Mouse (Mus musculus) hindbrain, embryonic 11.5 days (tissue): ENCODE measurements around the gene 2410002F23Rik. TPM values are rescaled to one million over a fixed set of nuclear protein-coding genes. Genes with fewer than 3 reads are reported as not detected.
"Not testable (repeated sequence)": the region's sequence is repeated elsewhere in the genome, so short reads cannot be mapped to it uniquely, and the experiment has no call there.

ENCODE experiments used
- ATAC-seq: fragments of 200-750 bp; cut with Nextera tagmentation; 2 replicates; pipeline ENCODE4 v1.8.0; 2017; ENCODE audit warnings: mild to moderate bottlenecking, moderate TSS enrichment, moderate library complexity; ENCODE audit not compliant: low FRiP score
- DNase-seq: peaks from one replicate; pipeline ENCODE4 v3.0.0-alpha.2; 2015; ENCODE audit warnings: low spot score
- H3K27ac ChIP-seq: fragments of 300-500 bp; sonication (generic); 2 replicates; pipeline ENCODE4 v1.5.1; 2014; ENCODE audit warnings: mild to moderate bottlenecking, low read depth, low read length
- H3K27me3 ChIP-seq: fragments of 300-500 bp; sonication (generic); 2 replicates; pipeline ENCODE4 v1.6.1; 2014; ENCODE audit warnings: mild to moderate bottlenecking, low read length, moderate library complexity, mixed read lengths; ENCODE audit not compliant: control insufficient read depth, insufficient read depth
- H3K36me3 ChIP-seq: fragments of 300-500 bp; sonication (generic); 2 replicates; pipeline ENCODE4 v1.6.1; 2014; ENCODE audit warnings: mild to moderate bottlenecking, low read length, moderate library complexity, mixed read lengths; ENCODE audit not compliant: control insufficient read depth, insufficient read depth
- H3K4me1 ChIP-seq: fragments of 300-500 bp; sonication (generic); replicated peaks from 2 replicates; pipeline ENCODE4 v1.6.1; 2014; ENCODE audit warnings: low read length, mixed read lengths; ENCODE audit not compliant: control insufficient read depth, insufficient read depth
- H3K4me2 ChIP-seq: fragments of 300-500 bp; sonication (generic); replicated peaks from 2 replicates; pipeline ENCODE4 v1.6.1; 2014; ENCODE audit warnings: mild to moderate bottlenecking, low read depth, low read length
- H3K4me3 ChIP-seq: fragments of 300-500 bp; sonication (generic); 2 replicates; pipeline ENCODE4 v1.5.1; 2014; ENCODE audit warnings: low read depth, low read length
- H3K9ac ChIP-seq: fragments of 300-500 bp; sonication (generic); 2 replicates; pipeline ENCODE4 v1.6.1; 2014; ENCODE audit warnings: low read depth, low read length
- H3K9me3 ChIP-seq: fragments of 300-500 bp; sonication (generic); 2 replicates; pipeline ENCODE4 v1.6.1; 2016; ENCODE audit warnings: low read length; ENCODE audit not compliant: control insufficient read depth
- WGBS: fragments of 180-500 bp; shearing (Covaris S2); extraction: QIAGEN DNeasy Blood & Tissue Kit; methylation state at CpG from one replicate; pipeline ENCODE4 v1.1.7; 2014; 5-methylcytosine and 5-hydroxymethylcytosine counted together
- polyA plus RNA-seq: library from polyadenylated mRNA; unstranded; fragments of >200 nt; fragmentation: Nextera tagmentation; extraction: Ambion mirVana; gene quantifications from 2 replicates; pipeline ENCODE4 v1.2.1, GENCODE M21; 2014

Gene 2410002F23Rik
- polyA plus RNA-seq: 97.1 and 113 TPM in 2 replicates

DNA sequence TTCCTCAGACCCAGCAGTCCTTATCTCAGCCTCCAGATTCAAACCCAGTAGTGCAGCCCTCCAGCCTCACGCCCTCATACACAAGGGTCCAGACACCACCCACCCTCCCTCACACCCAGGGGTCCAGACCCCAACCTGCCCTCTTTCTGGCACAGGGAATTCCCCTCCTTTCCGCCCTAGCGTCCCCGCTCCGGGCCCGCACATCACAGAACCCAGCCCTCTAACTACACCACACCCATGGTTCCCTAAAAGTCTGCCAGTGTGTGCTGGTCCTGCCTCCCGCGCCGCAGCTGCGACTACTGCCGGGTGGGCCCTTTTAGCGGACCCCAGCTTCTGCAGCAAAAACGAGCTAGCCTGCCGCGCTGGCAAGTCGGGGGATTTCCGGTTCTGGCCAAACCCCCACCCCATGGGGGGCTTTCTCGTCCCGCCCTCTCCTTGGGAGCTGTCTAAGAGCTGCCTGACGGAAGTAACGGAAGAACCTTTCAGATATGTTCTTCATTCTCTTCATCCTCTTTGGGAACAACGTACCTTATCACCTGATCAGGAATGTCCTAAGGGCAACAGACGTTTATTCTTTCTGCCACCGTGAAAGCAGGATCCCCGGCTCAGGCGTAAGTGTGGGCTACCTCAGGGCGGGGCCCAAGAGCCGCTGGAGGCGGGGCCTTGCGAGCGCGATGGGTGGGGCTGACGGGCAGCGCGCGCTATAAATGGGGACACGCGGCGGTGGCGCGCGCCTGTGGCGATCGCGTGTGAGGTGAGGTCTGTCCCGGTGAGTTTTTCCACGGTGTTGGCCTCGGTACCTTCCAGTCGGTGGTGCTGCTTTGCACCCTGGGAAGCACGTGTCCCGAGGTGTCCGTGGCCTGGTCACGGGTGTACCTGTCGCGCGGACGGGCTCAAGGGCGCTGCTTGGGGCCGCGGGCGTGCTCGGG, at the start of gene 2410002F23Rik, which contains the start of gene 1700028J19Rik:
TSS of gene 2410002F23Rik (plus strand) at position 668 of the 929 bp plus-strand sequence.
TSS of gene 1700028J19Rik (minus strand) at position 641 of the 929 bp plus-strand sequence.
- peak within 1 kb of the TSS; percentile 67 for H3K4me2 ChIP-seq
- peak within 1 kb of the TSS; percentile 74 for H3K27ac ChIP-seq
- H3K27me3 ChIP-seq: no peaks in the 10 kb centered on the region
- peaks cover 17% of the 10 kb centered on the region for H3K36me3 ChIP-seq
- H3K9me3 ChIP-seq: no peaks in the 10 kb centered on the region
- H3K4me3 ChIP-seq: peak within 1 kb of the TSS; percentile 82
- under 1% methylated on average over 62 of the region's 62 CpGs for WGBS
- DNase-seq: peak; percentile 92
- peaks cover 4% of the 10 kb centered on the region; the same call in 1 of the 2 replicates for H3K4me1 ChIP-seq
- peak within 1 kb of the TSS; percentile 86 for H3K9ac ChIP-seq
- ATAC-seq: peak; percentile 88

DNA sequence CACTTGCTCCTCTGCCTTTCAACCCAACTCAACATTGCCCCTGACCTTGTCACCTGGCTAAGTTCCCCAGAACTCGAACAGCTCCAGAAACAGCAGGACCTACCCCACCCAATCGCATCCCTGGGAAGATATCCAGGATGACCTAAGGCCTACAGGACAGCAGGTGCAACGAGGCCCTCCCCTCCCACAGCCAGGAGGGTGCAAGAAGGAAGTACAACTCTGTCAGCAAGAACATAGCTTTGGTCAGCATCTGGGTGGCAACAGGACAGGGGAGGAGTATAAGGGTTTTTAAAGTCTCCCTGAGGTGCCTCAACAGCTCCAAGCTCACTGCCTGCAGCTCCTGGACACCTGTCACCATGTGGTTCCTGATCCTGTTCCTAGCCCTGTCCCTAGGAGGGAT, 48.6 kb upstream of the 2410002F23Rik start, which contains the start of gene Klk1b3:
TSS of gene Klk1b3 (plus strand) at position 301 of the 400 bp plus-strand sequence.
- DNase-seq (no peak), ATAC-seq (no peak)

DNA sequence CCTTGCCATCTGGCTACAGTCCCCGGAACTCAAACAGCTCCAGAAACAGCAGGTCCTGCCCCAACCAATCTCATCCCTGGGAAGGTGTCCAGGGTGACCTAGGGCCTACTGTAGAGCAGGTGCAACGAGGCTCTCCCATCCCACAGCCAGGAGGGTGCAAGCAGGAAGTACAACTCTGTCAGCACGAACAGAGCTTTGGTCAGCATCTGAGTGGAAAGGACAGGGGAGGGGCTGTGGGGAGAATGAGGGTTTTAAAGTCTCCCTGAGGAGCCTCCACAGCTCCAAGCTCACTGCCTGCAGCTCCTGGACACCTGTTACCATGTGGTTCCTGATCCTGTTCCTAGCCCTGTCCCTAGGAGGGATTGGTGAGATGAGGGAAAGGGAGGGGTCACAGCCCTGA, 39.4 kb upstream of the 2410002F23Rik start, which contains the start of gene Klk1b4:
TSS of gene Klk1b4 (plus strand) at position 301 of the 400 bp plus-strand sequence.
- not testable (repeated sequence) for H3K9ac ChIP-seq, DNase-seq, H3K4me1 ChIP-seq, H3K36me3 ChIP-seq, H3K4me3 ChIP-seq, H3K27me3 ChIP-seq, H3K27ac ChIP-seq, ATAC-seq, H3K4me2 ChIP-seq, H3K9me3 ChIP-seq
- WGBS: 63% methylated on average over 3 of the region's 3 CpGs

More for the DNA sequence above, 48.6 kb upstream of the 2410002F23Rik start, which contains the start of gene Klk1b3:
- no peak within 1 kb of the TSS for H3K27ac ChIP-seq
- H3K4me2 ChIP-seq: no peak within 1 kb of the TSS
- no peaks in the 10 kb centered on the region for H3K27me3 ChIP-seq
- H3K4me3 ChIP-seq: no peak within 1 kb of the TSS
- WGBS: 74% methylated on average over 3 of the region's 3 CpGs
- no peaks in the 10 kb centered on the region for H3K4me1 ChIP-seq
- H3K36me3 ChIP-seq: no peaks in the 10 kb centered on the region
- H3K9me3 ChIP-seq: no peaks in the 10 kb centered on the region
- no peak within 1 kb of the TSS for H3K9ac ChIP-seq

DNA sequence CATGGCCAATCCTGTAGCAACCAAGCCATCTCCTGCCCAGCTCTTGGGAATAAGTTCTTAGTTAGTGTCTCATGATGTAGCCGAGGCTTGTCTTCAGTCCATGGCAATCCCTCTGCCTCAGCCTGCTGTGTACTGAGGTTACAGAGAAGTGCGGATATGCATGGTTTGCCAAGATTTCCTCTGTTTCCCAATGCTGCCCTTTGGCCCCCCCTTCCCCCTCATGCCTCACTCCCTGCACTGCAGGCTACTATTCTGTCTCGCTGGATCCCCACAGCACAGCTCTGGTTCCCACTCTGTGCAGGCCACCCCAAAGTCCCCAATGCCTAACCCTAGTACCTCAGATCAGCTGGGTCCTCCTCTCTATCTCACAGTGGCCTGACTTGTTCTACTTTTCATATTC, 38.2 kb upstream of the 2410002F23Rik start:
- Histone ChIP-seq H3K4me2 (no peak overlapping the region), H3K4me3 (no peak overlapping the region), H3K27ac (no peak overlapping the region), H3K4me1 (no peaks in the 10 kb centered on the region), H3K27me3 (no peaks in the 10 kb centered on the region), H3K36me3 (no peaks in the 10 kb centered on the region), H3K9me3 (no peaks in the 10 kb centered on the region), H3K9ac (no peak overlapping the region)
- ATAC-seq (no peak), DNase-seq (no peak)
- WGBS: 78% methylated on average over 3 of the region's 3 CpGs

DNA sequence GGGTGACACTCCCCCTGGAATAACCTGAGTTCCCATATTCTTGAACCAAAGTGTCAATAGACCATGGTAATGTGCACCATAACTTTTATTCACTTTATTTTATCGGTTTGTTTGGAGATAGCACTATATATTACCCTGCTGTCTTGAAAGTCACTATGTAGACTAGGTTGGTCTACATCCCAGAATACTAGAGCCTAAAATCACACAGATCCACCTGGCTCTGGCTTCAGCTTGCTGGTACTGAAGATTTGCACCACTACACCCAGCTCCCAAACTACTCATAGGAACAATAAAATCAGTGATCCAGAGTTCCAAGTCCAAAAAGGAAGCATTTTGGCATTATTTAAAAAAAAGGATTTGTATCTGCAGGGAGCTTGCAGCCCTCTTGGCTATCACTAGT, 30.9 kb upstream of the 2410002F23Rik start, which contains the start of gene Klk1b5:
TSS of gene Klk1b5 (plus strand) at position 301 of the 400 bp plus-strand sequence.
- WGBS: 76% methylated on average over 1 of the region's 1 CpGs
- Histone ChIP-seq H3K4me1 (no peaks in the 10 kb centered on the region), H3K27ac (no peak within 1 kb of the TSS), H3K27me3 (no peaks in the 10 kb centered on the region), H3K36me3 (no peaks in the 10 kb centered on the region), H3K4me3 (no peak within 1 kb of the TSS), H3K9ac (no peak within 1 kb of the TSS), H3K4me2 (no peak within 1 kb of the TSS), H3K9me3 (no peaks in the 10 kb centered on the region)
- ATAC-seq: no peak
- no peak for DNase-seq

DNA sequence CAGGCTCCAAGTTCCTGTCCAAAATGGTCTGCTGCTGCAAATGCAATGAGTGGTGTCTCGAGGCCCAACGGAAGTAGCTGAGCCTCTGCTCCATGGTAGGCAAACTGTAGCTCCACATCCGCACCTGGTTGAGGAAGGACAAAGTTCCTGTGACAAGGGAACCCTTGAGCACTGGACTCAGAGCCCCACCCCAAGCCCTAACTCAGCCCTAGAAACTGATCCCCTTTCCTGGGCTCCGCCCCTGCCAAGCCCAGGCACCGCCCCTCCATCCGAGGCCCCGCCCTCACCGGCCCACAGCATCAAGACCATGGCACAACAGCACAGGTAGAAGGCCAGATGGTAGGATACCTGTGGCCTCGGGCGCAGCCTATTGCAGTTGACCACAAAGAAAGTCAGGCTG, 24.9 kb upstream of the 2410002F23Rik start:
- not testable (repeated sequence) for ATAC-seq, DNase-seq, H3K4me1 ChIP-seq, H3K9ac ChIP-seq, H3K27me3 ChIP-seq, H3K27ac ChIP-seq, H3K4me2 ChIP-seq, H3K9me3 ChIP-seq, H3K4me3 ChIP-seq, H3K36me3 ChIP-seq
- 72% methylated on average over 8 of the region's 10 CpGs for WGBS

DNA sequence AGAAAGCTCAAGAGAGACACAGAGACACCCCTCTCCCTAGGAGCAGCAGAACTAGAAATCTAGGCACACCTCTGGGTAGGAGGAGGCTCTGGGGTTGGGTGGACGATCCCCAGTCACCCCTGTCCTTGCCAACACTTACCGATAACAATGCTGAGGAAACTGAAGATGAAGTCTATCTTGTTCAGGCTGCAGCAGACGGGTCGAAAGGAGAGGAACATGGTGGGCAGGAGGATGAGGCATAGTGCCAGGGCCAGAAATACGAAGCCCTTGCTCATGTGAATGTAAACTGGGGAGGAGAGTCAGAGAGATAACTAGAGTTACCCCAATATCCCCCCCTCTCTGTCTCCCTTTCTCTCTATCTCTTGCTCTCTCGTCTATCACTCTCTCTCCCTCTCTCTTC, 24.2 kb upstream of the 2410002F23Rik start:
- H3K4me3 ChIP-seq, ATAC-seq, H3K27ac ChIP-seq, H3K9me3 ChIP-seq, H3K36me3 ChIP-seq, H3K9ac ChIP-seq, H3K4me1 ChIP-seq, DNase-seq, H3K4me2 ChIP-seq, H3K27me3 ChIP-seq: not testable (repeated sequence)
- 83% methylated on average over 6 of the region's 6 CpGs for WGBS

DNA sequence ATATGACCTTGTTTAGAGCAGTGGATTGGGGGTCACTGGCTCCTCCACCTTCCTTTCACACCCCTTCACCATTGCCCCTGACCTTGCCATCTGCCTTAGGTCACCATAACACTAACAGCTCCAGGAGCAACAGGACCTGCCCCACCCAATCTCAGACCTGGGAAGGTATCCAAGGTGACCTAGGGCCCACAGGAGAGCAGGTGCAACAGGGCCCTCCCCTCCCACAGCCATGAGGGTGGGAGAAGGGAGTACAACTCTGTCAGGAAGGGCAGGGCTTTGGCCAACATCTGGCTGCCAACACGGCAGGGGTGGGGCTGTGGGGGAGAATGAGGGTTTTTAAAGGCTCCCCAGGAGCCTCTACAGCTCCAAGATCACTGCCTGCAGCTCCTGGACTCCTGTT, 21.4 kb upstream of the 2410002F23Rik start, which contains the start of gene Klk1:
TSS of gene Klk1 (plus strand) at position 285 of the 400 bp plus-strand sequence.
- H3K4me3 ChIP-seq: no peak within 1 kb of the TSS
- H3K9me3 ChIP-seq: no peaks in the 10 kb centered on the region
- 45% methylated on average over 1 of the region's 1 CpGs for WGBS
- no peak for DNase-seq
- H3K27me3 ChIP-seq: no peaks in the 10 kb centered on the region
- no peak within 1 kb of the TSS for H3K27ac ChIP-seq
- no peak within 1 kb of the TSS for H3K9ac ChIP-seq
- H3K36me3 ChIP-seq: no peaks in the 10 kb centered on the region
- H3K4me1 ChIP-seq: no peaks in the 10 kb centered on the region
- no peak for ATAC-seq
- no peak within 1 kb of the TSS for H3K4me2 ChIP-seq
